Mouse (Mus musculus) retina, postnatal 7 days (tissue): ENCODE measurements around the gene Alox5ap.

Experiments used
- DNase-seq: peaks from one replicate; pipeline ENCODE4 v3.0.0-alpha.2; 2012; ENCODE audit warnings: low read depth, low spot score

The Alox5ap gene

DNA sequence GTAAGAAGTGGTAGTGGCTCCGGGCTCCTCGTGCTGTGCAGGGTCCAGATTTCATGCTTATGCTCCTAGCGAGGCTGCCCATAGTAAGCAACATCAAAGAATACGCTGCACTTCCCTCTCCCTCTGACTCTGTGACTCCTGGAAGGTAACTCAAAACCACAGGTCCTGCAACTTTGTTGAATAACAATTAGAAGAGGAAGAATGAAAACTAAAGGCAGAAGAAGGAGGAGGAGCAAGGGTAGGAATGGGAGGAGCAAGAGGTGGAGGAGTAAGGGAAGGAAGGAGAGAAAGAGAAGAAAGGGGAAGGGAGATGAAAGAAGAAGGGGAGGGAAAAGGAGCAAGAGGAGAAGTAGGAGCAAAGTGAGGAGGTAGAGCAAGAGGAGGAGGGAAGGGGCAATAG, at the start of gene Alox5ap:
Alox5ap (plus strand) TSS at position 363 of the 400 bp plus-strand sequence.
- no peak for DNase-seq

DNA sequence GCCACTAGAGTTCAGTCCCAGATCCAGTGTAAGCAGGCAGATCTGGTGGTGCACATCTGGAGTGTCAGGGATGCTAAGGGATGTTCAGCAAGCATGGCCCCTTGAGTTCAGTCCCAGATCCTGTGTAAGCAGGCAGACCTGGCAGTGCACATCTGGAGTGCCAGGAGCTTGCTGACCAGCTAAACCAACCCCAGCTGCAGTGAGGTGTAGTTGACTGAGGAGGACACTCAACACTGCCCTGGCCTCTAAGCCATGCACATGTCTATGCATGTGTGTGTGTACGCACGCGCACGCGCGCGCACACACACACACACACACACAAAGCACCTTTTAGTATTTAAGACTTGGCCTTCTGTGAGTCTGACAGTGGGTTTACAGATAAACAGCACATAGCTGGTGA, 49.0 kb upstream of the Alox5ap start:
- DNase-seq, result no peak

- no peak for DNase-seq
Observed at GRCm38 (mm10) chr5:149217524-149218357, 46.8 kb upstream of the Alox5ap start.

GRCm38 (mm10) chr5:149219493-149219892, 45.1 kb upstream of the Alox5ap start:
- no peak for DNase-seq

GRCm38 (mm10) chr5:149221355-149221754, 43.2 kb upstream of the Alox5ap start:
- no peak for DNase-seq

DNA sequence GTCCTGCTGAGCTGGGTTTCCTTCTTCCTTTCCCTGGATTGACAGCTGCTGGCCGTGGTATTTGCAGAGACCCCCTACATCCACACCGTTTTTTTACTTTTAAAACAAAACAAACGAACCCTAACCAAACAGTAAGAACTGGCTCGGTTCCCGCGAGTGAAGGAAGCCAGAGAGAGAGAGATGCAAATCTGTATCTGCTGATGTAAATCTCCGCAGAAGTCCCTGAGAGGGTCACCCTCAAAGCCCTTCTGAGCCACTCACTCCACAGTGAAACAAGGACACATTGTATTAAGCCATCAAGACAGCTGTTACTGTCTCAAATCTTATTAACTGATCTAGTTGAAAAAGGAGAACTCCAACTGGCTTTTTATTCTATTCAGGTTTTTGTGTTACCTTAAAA, 39.9 kb upstream of the Alox5ap start:
- DNase-seq, result peak; percentile 29

DNA sequence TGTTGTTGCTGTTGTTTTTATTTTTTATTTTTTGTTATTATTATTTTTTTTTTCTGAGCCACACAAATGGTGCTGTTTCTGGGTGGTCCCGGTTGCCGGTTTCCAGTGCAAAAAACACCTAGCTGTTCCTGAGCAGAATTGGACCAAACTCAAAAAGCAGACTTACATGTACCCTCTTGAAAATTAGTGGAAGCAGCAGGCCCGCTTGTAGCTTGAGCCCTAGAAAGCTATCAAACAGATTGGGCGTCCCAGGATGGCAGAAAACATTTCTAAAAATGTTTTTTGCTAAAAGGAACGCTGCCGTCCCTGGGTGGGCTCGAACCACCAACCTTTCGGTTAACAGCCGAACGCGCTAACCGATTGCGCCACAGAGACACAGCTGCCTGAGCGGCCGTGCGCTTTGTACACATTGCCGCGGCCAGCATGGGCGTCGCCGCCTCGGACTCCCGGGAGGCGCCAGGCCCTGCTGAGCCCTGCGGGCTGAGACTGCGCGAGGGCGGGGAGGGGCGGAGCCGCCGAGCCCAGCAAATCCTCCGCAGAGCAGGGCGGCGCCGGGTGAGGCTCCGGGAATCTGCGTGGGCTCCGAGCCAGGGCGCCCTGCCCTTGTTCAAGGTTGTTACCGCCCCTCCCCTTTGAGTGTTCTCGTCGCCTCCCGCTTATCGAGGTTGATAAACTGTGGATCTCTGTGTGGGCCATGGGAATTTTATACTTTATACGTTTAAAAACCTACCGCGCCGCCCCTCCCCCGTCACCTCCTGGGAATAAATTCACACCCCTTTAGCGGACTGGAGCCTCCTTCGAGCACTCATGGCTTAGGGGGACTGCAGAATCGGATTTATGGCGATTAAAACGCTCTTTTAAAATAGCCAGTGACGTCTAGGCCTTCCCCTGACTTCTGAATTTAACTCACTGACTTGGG, 35.6 kb upstream of the Alox5ap start:
- DNase-seq, result peak; percentile 96

- DNase-seq, result no peak
Observed at GRCm38 (mm10) chr5:149229619-149230339, 34.8 kb upstream of the Alox5ap start.

GRCm38 (mm10) chr5:149235002-149235401, 29.6 kb upstream of the Alox5ap start:
- DNase-seq, result no peak

DNA sequence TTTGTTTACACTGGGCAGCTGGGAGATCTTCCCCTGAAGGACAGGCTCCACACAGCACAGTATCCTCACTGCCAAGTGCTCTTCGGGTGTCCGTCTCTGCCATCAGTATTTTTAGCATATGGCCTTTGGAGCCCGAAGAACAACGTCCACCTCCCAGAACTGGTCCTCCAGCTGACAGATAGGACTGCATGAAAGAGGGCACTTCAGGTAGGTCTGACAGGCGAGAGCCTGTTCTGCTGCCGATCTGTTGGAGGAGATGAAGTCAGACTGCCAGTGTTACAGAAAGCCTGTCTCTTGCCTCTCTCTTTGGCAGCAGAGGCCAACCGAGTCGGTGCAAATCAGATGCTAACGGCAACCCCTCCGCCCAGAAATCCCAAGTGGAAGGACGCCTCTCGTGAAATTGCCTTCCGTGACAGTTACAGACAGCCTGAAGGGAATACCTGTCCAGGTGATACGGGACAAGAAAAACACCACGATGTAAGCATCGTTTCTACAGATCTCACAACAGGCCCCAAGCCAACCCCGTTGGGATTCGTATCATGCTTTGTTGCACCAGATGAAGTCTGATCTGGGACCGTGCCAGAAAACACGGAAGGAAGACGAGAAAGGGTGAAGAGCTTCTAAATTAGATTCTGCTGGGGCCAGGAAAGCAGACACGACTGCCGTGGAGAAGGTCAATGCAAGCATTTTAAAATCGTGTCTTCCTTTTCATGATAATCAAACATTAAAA, 27.2 kb upstream of the Alox5ap start:
- DNase-seq, result no peak

GRCm38 (mm10) chr5:149242467-149242866, 22.1 kb upstream of the Alox5ap start:
- DNase-seq, result no peak

DNA sequence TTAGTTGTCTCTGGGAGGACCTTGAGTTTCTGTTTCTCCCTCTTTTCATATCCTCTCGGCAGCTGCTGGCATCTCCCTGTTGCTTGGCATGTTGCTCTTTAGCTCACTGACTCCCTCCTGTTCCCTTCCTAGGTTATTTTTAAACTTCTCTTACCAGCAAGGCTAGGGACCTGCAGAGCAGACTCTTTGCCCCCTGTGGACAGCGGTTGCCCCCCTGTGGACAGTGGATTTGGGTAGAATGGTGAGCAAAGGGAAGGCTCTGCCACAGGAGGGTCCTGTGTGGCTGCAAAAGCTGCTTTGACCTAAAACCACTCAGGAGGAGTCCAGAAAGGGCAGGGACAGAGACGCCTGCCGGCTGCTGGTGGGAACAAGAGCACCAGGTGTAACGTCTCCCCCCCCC, 21.5 kb upstream of the Alox5ap start:
- no peak for DNase-seq

- DNase-seq, result no peak
Observed at GRCm38 (mm10) chr5:149245391-149245964, 19.1 kb upstream of the Alox5ap start.

DNA sequence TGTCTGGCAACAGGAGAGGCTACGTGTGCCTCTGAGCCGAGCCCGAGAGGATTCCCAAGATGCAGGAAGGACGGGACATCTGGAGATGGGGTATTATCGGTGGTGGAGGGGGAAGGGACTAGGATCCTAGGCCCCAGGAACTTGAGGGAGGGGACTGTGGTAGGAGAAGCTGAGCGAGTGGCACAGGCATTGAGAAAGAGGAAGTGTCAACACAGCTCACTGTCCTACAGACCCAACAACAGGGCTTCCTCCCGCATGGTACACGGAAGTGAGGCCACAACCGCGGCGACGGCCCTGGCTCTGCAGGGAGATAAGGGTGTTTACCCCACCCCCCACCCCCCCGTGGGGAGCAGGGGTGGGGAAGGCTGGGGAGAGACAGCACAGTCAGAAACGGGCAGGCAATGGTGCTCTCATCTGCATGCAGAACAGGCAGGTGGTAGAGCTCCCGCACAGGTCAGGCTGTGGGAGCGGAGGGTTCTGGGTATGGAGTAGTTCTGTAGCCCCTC, 18.5 kb upstream of the Alox5ap start:
- no peak for DNase-seq

GRCm38 (mm10) chr5:149247047-149247904, 17.3 kb upstream of the Alox5ap start:
- no peak for DNase-seq

GRCm38 (mm10) chr5:149252303-149252702, 12.3 kb upstream of the Alox5ap start:
- DNase-seq, result no peak

DNA sequence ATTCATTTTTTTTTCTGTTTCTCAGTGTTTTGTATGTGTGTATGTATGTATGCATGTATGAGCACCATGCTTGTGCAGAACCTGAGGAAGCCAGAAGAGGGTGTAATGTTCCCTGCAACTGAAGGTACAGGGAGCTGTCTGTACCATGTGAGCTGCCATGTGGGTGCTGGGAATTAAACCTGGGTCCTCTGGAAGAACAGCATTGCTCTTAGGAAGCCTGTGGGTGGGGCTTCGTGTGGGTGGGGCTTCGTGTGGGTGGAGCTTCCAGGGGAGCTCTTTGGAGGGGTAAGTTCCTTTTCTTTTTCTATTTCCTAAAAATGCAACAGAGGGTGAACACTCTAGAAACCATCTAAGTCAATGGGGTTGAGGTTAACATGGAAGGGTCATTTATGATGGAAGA, 11.1 kb upstream of the Alox5ap start:
- DNase-seq, result no peak

DNA sequence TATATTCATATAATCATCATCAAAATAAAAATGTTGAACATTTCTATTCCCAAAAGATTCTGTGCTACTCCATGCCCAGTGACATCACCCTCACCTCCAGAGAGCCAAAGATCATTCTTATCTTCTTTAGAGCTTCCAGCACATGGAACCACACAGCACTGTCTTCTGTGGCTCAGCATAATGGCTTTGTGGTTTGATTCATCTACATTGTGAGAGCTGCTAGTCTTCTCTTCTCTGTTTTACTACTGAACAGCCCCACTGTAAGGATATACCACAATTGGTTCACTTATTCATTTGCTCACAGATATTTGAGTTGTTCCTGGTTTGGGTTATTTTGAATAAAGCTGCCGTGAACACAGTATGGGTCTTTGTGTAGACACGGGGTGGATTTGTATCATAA, 9.0 kb upstream of the Alox5ap start:
- no peak for DNase-seq

- no peak for DNase-seq
Observed at GRCm38 (mm10) chr5:149257518-149258281, 6.9 kb upstream of the Alox5ap start.
